Mouse (Mus musculus) gastrocnemius, adult 8-10 months (tissue): ENCODE data around the gene Chmp4b. TPM values are rescaled to one million over a fixed set of nuclear protein-coding genes. Genes with fewer than 3 reads are reported as not detected.

Experiments used
- DNase-seq, 2 experiments: peaks; one replicate each; pipeline ENCODE4 v3.0.0; 2022; ENCODE audit warnings: low spot score in 2 of 2
- total RNA-seq, 4 experiments: library from RNA; stranded (reverse); gene quantifications; 2 replicates each; pipeline ENCODE4 v1.2.4; 2022

Chmp4b gene
- total RNA-seq, 4 experiments from 2014 or later = 116 to 129 (median 124) TPM

- no peak for DNase-seq
These were observed 65.1 kb downstream of the Chmp4b start for GRCm38 (mm10) chr2:154716586-154716985.

- no peak for DNase-seq
These were observed 65.6 kb downstream of the Chmp4b start for GRCm38 (mm10) chr2:154717081-154717480.

DNA sequence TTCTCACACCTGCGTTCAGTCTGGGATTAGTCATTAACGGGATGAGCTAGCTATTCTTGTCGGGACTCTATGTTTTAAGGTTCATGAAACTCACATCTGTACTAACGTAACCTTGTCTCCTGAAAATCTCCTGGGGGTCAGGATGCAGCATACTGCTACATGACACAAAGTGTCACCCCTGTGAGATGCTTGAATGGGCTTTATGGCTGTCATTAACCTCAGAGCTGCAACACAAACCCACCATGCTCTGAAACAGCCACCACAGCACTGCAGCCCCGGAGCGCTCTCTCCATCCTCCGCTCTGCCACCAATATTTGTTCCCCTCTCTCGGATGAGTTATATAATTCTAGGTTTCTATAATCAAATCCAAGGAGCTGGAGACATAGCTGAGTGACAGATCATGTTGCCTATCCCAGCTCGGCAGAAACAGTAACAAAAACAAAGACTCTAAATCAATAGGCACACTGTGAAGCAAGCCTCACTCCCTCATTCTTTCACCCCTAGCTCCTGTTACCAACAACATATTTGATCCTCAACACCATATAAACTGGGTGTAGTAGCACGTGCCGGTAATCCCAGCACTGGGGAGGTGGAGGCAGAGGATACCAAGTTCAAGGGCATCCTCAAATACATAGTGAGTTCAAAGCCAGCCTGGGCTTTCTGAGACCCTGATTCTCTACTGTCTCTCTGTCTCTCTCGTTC is 67.5 kb downstream of the Chmp4b start:
- DNase-seq = no peak

GRCm38 (mm10) chr2:154720315-154720714 is 68.8 kb downstream of the Chmp4b start:
- no peak for DNase-seq

DNA sequence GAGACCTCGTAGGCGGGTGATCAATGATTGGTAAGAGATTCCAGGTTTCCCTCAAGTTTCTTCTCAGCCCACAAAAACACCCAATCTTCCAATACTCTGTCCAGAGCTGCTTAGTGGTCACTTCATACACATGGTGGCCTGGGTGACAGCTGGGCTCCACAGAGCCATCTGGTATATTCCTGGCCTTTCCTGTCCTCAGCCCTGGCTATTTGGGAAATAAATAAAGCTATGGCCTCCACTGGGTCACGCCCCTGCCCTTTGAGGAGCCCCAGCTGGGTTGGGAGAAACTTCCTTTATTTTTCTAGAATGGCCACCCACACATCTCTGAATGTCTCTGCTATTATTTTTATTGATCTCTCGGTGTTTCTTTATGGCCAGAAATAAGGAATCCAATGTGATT is 72.0 kb downstream of the Chmp4b start:
- no peak for DNase-seq

- DNase-seq = no peak
These were observed 78.2 kb downstream of the Chmp4b start for GRCm38 (mm10) chr2:154729737-154730136.

DNA sequence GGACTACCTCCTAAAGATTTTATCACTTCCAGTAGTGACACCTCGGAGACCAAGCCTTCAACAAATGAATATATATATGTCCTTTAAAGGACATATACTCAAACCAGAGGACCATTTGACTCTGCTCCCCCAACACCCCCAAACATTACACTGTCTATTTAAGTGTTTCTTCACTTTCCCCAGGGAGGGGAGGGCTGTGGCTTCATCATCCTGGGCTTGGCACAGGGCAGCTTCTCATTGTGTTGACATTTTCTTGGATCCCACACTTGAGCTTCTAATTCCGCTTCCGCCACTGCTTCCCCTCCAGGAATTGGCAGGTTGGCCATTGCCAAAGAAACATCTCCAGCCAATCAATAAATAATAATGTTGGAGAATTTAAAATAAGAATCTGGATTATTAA is 79.3 kb downstream of the Chmp4b start:
- DNase-seq = no peak

DNA sequence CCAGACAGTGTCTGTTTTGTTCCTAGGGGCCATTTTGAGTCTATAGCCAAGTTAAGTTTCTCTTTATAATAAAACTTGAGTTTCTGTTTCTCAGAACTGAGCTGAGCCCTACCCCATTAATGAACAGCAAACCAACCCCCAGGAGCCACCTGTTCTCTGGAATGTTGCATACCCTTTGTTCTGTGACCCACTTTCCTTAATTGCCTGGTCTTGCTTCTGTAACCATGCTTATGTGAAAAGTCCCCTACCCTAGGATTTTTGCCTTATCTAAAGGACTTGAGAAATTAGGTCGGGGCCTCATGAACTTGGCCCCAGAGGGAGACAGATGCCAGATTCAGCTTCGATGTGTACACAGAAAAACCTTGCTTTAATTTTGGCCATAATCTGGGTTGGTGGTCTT is 80.4 kb downstream of the Chmp4b start:
- no peak for DNase-seq

- no peak for DNase-seq
These were observed 81.1 kb downstream of the Chmp4b start for GRCm38 (mm10) chr2:154732503-154733141.

DNA sequence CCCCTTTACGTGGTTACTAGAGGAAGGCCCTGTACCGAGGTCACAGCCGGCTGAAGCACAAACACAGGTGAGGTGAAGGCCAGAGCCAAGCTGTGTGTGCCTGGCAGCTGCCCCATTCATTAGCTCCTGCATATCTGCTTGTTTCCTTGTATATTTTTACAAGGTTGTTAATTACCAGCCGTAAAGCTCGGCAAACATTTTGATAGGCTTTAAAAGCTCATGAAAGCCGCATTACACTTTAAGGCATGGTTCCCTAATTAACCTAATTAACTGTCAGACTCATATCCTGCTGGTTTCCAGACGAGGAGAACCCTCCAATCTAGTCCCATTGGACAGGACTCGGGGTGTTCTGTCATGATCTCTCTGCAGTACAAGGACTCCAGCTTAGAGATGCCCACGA is 83.5 kb downstream of the Chmp4b start:
- DNase-seq = no peak

DNA sequence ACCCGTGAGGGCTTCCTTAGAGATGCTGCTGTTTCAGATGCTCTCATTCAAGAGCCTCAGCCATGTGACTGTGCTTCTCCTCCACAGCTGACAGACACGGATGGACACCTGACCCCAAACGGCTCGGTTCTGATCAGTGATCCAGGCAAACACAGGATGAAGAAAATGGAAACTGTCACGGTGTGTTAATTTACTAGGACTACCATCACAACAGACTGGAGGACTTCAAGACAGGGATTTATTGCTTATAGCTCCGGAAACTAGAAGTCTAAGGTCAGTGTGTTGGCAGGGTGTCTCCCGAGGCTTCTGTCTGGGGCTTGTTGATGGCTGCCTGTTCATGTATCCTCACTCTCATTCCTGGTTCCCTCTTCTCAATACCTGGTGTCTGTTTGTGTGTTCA is 83.9 kb downstream of the Chmp4b start:
- DNase-seq = no peak

DNA sequence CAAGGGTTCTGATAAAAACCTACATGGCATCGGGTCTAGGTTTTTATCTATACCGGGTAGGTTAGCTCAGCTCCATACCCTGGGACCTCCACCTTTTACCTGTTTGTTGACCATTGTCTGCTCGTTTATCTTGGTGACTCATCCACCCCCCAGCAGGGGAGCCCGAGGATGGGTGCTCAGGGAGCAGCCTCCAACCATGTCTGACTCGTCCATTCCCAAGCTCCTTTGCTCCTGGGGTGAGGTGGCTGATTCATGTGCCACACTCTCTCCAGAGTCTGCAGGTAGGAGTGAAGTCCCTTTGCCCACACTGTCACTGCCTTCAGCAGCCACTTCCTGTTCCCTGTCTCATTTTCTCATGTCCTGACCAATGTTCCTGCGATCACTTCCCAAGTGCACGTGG is 84.5 kb downstream of the Chmp4b start:
- DNase-seq = no peak

DNA sequence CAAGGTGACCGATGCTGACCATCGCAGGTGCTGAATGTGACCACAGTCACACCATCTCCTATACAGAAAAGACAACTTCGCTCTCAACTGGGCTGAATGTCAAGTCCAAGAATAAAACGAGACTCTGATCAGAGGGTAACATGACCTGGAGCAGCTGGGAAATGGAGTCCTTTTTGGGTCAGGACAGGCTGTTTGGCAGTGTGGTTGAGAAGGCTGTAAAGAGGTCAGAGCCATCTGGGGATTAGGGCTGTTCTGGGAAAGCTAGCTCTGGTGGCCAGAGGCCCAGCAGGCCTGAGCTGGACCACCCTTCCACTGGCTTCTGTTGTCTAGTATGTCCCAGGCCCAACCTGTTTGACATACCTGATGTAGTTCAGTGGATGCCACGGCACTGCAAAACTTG is 87.1 kb downstream of the Chmp4b start:
- peak in 1 of 2 experiments; percentile 24 for DNase-seq

DNA sequence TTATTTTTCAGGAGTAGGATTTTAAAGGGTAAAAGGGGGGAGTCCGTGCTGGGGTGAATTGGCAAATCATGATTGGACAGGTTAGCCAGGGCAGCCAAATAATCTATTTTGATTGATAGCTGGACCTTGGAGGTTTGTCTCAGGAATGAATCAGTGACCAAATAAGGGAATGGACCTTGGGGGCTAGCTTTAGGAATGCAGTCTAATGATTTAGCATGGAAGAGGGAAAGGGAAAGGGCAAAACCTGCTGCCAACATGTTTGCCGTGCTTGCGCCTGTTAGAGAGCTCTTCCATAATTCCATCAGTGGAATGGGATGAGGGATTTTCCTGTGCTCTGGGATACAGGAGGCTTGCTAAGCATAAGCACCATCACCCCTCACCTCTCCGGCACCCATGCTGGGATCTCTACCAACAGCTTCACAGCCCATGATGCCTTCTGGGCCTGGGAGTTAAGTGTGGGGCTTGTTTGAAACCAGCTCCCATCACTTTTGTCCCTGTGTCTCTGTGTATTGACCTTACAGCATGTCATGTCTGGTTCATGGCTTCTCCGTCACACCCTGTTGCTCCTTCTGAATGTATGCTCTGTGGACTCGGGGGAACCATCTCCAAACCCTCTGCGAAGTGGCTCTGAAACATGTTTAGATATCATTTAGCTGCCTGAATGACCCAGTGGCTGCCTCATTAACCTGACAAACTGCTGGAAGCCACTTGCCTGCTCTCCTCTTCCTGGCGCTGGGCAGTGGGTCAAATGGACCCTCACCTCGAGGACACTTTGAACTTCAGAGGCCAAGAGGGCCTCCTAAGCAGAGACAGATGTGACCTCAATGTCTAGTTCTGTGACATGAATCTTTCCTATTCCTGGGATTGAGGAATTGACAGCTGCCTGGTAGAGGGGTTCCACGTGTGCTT is 91.7 kb downstream of the Chmp4b start:
- no peak for DNase-seq

DNA sequence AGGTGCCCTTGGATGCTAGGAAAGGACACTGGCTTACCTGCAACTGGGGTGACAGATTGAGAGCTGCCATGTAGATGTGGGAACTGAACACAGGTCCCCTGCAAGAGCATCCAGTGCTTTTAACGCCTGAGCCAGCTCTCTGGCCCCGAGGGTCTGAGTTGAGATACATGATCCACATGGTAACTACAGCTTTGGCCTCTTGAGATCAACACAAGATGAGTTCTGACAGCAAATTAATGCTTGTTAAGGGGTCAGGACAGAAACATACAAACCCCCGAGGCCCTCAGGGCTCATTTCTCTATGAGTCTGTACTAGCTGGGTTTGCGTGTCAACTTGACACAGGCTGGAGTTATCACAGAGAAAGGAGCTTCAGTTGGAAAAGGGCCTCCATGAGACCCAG is 92.4 kb downstream of the Chmp4b start:
- DNase-seq = no peak

Other genes with a start within 250 kb of the Chmp4b start
- gene Snta1, start 243.6 kb upstream of the Chmp4b start, total RNA-seq = 100 to 1,000 TPM; 156 to 248 (median 181) TPM
- gene Cbfa2t2, start 215.2 kb upstream of the Chmp4b start, total RNA-seq = 10 to 100 TPM; 12.7 to 14.8 (median 13.5) TPM
- gene 1700003F12Rik, start 104.6 kb upstream of the Chmp4b start, total RNA-seq = not detected
- gene Actl10, start 99.9 kb upstream of the Chmp4b start, total RNA-seq = under 1 TPM in 1 of 4 experiments, not detected in 3; 0.17 TPM
- under 1 TPM; 0.29 to 0.48 (median 0.36) TPM for gene Necab3, start 92.8 kb upstream of the Chmp4b start, total RNA-seq
- gene E2f1, start 81.8 kb upstream of the Chmp4b start, total RNA-seq = under 1 TPM in 3 of 4 experiments, not detected in 1; 0.13 to 0.34 (median 0.27) TPM
- 10 to 100 TPM; 10.1 to 13.4 (median 12.2) TPM for gene Pxmp4, start 48.0 kb upstream of the Chmp4b start, total RNA-seq
- gene Zfp341, start 38.4 kb upstream of the Chmp4b start, total RNA-seq = 1 to 10 TPM; 2.4 to 3.1 (median 2.9) TPM
- gene 4930519P11Rik, start 38.3 kb upstream of the Chmp4b start, total RNA-seq = not detected
- not detected for gene Gm14214, start 118.3 kb downstream of the Chmp4b start, total RNA-seq
- gene Raly, start 139.4 kb downstream of the Chmp4b start, total RNA-seq = 10 to 100 TPM; 54.8 to 69.4 (median 58.4) TPM
- not detected for gene a, start 139.7 kb downstream of the Chmp4b start, total RNA-seq
- gene Eif2s2, start 241.2 kb downstream of the Chmp4b start, total RNA-seq = 100 to 1,000 TPM; 117 to 137 (median 121) TPM